Mouse (Mus musculus): Measurements from ENCODE around the gene Tssk1.

The Tssk1 gene

GRCm38 (mm10) chr16:17943466-17943865, 49.4 kb downstream of the Tssk1 start:
- in situ Hi-C loops (cut with MboI, MseI) = no loop called here

GRCm38 (mm10) chr16:17945081-17945831, 51.2 kb downstream of the Tssk1 start:
- in situ Hi-C loops (cut with MboI, MseI) = no loop called here

Data from regulatory T cell (primary cell).